Mouse (Mus musculus): ENCODE measurements around the gene Camta1.

Camta1 gene

DNA sequence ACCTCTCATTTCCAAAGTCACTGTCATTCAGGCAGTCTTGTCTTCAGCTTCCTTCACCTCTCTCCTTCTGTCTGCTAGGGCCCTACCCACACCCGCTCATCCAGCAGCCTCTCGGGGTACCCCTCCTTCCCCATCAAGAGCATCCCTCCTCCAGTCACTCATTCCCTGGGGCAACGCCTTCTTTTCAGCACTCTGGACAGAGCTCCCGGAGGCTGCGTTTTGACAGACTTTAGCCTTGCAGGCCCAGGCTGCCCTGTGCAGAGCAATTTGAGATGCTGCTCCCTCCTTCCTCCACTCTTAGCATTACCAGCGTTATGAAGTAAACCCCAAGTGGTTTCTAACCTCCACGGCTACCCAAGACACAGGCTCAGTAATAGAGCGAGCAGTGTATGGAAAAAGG lies 675.2 kb downstream of the Camta1 start:
- in situ Hi-C loops (cut with MboI; ENCODE audit: unreplicated experiment in 2 of 2) = no loop called here

- in situ Hi-C loops (cut with MboI; ENCODE audit: unreplicated experiment in 2 of 2) = no loop called here
Measured at GRCm38 (mm10) chr4:151185750-151186149, 675.9 kb downstream of the Camta1 start.

GRCm38 (mm10) chr4:151180394-151180902 lies 681.2 kb downstream of the Camta1 start:
- in situ Hi-C loops (cut with MboI; ENCODE audit: unreplicated experiment in 2 of 2) = no loop called here

DNA sequence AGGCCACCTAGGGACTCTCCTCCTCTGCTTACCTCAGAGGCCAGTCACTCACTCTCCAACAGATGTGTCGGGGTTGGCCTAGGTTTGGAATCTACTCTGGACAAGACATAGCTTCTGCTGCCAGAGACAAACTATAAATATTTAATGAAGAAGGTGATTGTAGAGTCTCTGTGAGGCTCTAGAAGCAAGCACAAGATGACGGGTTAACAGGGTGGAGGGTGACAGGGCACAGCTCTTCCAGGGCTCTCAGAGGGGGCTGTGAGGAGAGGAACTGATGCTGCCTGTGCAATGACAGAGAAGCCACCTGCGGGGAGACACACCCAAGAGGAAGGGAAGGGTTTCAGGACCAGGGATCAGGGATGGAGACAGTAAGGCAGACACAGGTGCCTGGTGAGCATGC lies 682.0 kb downstream of the Camta1 start:
- in situ Hi-C loops (cut with MboI; ENCODE audit: unreplicated experiment in 2 of 2) = no loop called here

DNA sequence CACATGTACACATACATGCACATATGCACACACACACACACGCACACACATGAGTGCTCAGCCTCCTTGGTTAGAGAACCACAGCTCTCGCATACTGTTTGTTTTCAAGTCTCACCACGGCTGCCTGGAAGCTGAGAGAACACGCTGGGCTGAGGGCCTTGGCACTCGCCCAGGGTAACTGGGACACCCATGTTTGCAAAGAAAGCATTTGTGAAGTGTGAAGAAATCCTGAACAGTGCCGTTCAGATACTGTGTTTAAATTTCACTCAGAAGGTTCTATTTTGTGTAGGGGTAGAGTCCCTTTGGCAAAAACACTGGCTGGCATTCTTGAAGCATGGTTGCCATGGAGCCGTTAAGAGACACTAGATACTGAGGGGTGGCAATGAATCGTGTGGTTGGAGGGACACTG lies 682.7 kb downstream of the Camta1 start:
- in situ Hi-C loops (cut with MboI; ENCODE audit: unreplicated experiment in 2 of 2) = no loop called here

DNA sequence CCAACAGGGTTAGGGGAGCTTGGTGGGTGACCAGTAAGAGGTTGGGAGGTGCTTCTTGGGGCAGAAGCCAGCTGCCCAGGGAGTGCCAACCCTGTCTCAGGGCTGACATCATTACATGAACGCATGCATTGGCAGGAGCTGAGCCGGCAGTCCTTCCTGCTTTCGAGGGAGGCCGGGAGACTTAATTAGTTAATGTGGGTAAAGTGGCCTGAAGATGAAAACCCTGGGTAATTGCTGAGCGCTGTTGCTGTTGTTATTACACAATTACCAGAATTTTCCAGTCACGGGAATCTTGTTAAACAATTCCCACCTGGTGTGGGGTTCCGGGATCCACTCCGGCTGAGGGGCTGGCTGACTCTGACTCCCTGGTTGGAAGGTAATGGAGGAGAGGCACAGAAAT lies 689.1 kb downstream of the Camta1 start:
- in situ Hi-C loops (cut with MboI; ENCODE audit: unreplicated experiment in 2 of 2) = loop anchor here (25.0 kb wide), 2 partner anchors 890 to 915 kb away; partner anchors contain the start of gene Plekhg5 (in 1 of the 2)

DNA sequence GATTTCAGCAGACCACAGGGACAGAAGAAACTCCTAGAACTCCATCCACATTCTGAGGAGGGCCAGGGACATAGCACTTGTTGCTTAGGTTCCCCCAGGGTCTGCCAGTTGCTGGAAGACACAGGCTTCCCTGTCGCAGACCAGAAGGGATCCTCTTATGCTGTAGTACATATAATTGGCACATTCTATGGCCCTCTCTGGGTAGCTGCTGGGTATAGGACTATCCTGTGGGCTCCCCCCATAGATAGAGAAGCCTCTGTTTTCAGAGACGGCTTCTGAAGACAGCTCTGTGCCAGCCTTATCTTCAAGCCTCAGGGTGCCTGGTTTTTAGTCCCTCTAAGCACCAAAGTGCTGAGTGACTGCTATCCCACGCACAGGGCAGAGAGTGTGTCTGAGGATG lies 690.6 kb downstream of the Camta1 start:
- in situ Hi-C loops (cut with MboI; ENCODE audit: unreplicated experiment in 2 of 2) = loop anchor here (25.0 kb wide), 2 partner anchors 891 to 916 kb away; partner anchors contain the start of gene Plekhg5 (in 1 of the 2)

- in situ Hi-C loops (cut with MboI; ENCODE audit: unreplicated experiment in 2 of 2) = loop anchor here (25.0 kb wide), 2 partner anchors 892 to 917 kb away; partner anchors contain the start of gene Plekhg5 (in 1 of the 2)
Measured at GRCm38 (mm10) chr4:151170658-151171057, 691.0 kb downstream of the Camta1 start.

GRCm38 (mm10) chr4:151166969-151167368 lies 694.7 kb downstream of the Camta1 start:
- in situ Hi-C loops (cut with MboI; ENCODE audit: unreplicated experiment in 2 of 2) = loop anchor here (25.0 kb wide), 2 partner anchors 895 to 920 kb away; partner anchors contain the start of gene Plekhg5 (in 1 of the 2)

GRCm38 (mm10) chr4:151165539-151165938 lies 696.1 kb downstream of the Camta1 start:
- in situ Hi-C loops (cut with MboI; ENCODE audit: unreplicated experiment in 2 of 2) = loop anchor here (25.0 kb wide), 2 partner anchors 897 to 922 kb away; partner anchors contain the start of gene Plekhg5 (in 1 of the 2)

- in situ Hi-C loops (cut with MboI; ENCODE audit: unreplicated experiment in 2 of 2) = loop anchor here (25.0 kb wide), 2 partner anchors 898 to 923 kb away; partner anchors contain the start of gene Plekhg5 (in 1 of the 2)
Measured at GRCm38 (mm10) chr4:151164309-151164708, 697.4 kb downstream of the Camta1 start.

DNA sequence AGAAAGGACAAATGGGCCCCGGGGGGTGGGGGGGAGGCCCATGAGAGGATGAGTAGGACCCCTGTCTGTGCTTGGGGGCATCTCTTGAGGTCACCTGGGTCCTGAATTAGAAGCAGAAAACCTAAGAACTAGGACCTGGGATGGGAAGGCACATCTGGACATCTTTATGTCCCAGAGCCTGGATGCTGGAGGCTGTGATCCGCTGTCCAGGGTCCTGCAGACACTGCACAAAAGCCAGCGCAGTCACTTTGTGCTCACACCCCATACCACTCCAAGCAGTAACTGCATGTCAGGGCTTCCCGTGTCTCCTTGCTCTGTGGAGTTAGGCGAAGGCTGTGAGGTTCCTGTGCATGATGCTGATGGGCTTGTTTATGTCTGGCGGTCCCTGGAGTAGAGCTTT lies 699.8 kb downstream of the Camta1 start:
- in situ Hi-C loops (cut with MboI; ENCODE audit: unreplicated experiment in 2 of 2) = loop anchor here (25.0 kb wide), 2 partner anchors 900 to 925 kb away; partner anchors contain the start of gene Plekhg5 (in 1 of the 2)

DNA sequence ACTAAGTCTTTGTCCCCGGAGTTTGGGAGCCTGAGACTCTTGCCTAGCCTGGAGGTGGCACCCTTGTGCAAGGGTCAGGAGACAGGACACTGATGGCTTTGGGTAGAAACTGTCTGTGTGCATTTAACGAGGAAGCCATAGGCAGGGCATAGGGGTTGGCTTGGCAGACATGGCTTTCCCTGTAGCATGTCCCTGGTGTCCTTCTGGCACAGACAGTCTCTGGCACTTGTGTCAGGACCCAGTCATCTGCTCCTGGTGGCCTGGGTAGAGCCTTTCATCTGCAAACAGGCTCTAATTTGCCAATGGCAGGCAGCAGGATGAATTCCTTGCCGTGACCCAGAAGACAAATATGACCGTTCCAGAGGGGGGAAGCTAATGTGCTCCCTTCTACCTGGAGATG lies 700.7 kb downstream of the Camta1 start:
- in situ Hi-C loops (cut with MboI; ENCODE audit: unreplicated experiment in 2 of 2) = loop anchor here (25.0 kb wide), 2 partner anchors 901 to 926 kb away; partner anchors contain the start of gene Plekhg5 (in 1 of the 2)

DNA sequence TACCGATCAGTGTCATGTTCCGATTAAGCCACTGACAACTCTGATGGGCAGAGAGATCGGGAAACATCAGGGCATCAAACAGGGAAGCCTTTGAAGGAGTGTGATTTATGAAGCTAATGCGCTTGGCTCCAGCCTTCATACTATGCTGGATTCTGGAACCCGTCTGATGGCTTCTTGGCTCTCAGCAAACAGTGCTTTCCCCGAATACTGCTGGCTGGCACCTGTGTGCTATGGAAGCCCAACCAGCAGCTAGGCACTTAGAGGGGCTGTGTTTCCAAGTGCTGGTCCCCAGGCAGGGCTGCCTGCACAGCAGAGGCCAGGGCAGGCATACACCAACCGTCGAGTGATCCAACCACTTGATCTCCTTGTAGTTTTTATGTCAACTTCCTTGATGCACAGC lies 701.2 kb downstream of the Camta1 start:
- in situ Hi-C loops (cut with MboI; ENCODE audit: unreplicated experiment in 2 of 2) = loop anchor here (25.0 kb wide), 2 partner anchors 902 to 927 kb away; partner anchors contain the start of gene Plekhg5 (in 1 of the 2)

GRCm38 (mm10) chr4:151158250-151158649 lies 703.4 kb downstream of the Camta1 start:
- in situ Hi-C loops (cut with MboI; ENCODE audit: unreplicated experiment in 2 of 2) = loop anchor here (5.0 to 25.0 kb wide), 4 partner anchors 724 to 929 kb away; partner anchors contain the start of gene Plekhg5 (in 1 of the 2)

GRCm38 (mm10) chr4:151156904-151157303 lies 704.8 kb downstream of the Camta1 start:
- in situ Hi-C loops (cut with MboI; ENCODE audit: unreplicated experiment in 2 of 2) = loop anchor here (5.0 to 25.0 kb wide), 4 partner anchors 725 to 930 kb away; partner anchors contain the start of gene Plekhg5 (in 1 of the 2)

DNA sequence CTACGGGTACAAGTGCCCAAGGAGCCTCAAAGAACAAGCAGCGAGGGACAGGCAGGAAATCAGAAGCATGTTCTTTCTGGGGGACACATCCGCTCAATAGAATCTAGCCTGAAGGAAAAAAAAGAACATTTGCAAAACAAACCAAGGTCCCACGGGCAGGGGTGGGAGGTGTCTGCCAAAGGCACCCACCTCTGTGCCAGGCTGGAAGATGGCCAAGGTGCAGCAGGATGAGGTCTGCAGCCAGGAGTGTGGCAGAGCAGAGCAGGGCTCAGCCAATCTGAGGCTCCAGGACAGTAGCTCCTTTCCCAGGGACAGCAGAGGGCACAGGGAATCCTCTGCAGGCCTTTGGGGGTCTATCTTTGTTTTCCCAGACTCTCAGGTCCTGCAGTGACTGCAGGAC lies 706.1 kb downstream of the Camta1 start:
- in situ Hi-C loops (cut with MboI; ENCODE audit: unreplicated experiment in 2 of 2) = loop anchor here (5.0 to 25.0 kb wide), 4 partner anchors 727 to 932 kb away; partner anchors contain the start of gene Plekhg5 (in 1 of the 2)

- in situ Hi-C loops (cut with MboI; ENCODE audit: unreplicated experiment in 2 of 2) = loop anchor here (10.0 to 25.0 kb wide), 3 partner anchors 730 to 933 kb away; partner anchors contain the start of gene Plekhg5 (in 1 of the 2)
Measured at GRCm38 (mm10) chr4:151154306-151154705, 707.4 kb downstream of the Camta1 start.

- in situ Hi-C loops (cut with MboI; ENCODE audit: unreplicated experiment in 2 of 2) = loop anchor here (10.0 to 25.0 kb wide), 3 partner anchors 733 to 935 kb away; partner anchors contain the start of gene Plekhg5 (in 1 of the 2)
Measured at GRCm38 (mm10) chr4:151152010-151152409, 709.7 kb downstream of the Camta1 start.

GRCm38 (mm10) chr4:151150842-151151241 lies 710.8 kb downstream of the Camta1 start:
- in situ Hi-C loops (cut with MboI; ENCODE audit: unreplicated experiment in 2 of 2) = loop anchor here (10.0 to 25.0 kb wide), 3 partner anchors 734 to 936 kb away; partner anchors contain the start of gene Plekhg5 (in 1 of the 2)

DNA sequence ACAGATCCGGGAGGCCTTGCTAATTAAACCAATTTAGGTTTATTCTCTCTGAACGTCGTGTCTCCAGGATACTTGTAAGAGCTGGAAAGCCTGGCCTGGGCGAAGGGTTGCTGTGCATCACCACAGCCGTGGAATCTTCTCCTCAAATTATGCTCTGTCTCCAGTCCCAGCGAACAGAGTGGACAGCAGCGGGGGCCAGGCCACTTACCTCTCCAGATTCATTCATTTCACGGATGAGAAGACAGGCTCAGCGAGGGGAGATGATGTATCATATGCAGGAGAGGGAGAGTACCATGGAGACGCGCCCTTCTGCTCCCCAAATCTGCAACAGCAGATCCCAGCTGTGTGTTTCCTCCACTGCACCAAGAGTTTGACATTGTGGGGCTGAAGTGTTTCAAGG lies 711.6 kb downstream of the Camta1 start:
- in situ Hi-C loops (cut with MboI; ENCODE audit: unreplicated experiment in 2 of 2) = loop anchor here (10.0 to 25.0 kb wide), 3 partner anchors 735 to 937 kb away; partner anchors contain the start of gene Plekhg5 (in 1 of the 2)

All from v-Abl transformed pro-B cells (cell line).